Mouse (Mus musculus) cerebellum, adult 18-20 months (tissue): ENCODE measurements at regions not wholly inside any gene's neighbourhood (a gene's known extent, or its start where the extent isn't known, plus 50 kb on each side); places are given as distances from the start of the nearest gene placed in this dataset.

Experiments
- DNase-seq, 2 experiments: peaks; one replicate each; pipeline ENCODE4 v3.0.0; 2021

- DNase-seq, result no peak
Measured at GRCm38 (mm10) chr15:19094061-19094810, 275.5 kb downstream of the Cdh10 start.

GRCm38 (mm10) chr15:19114951-19115350 is 296.2 kb downstream of the Cdh10 start:
- no peak for DNase-seq

- no peak for DNase-seq
Measured at GRCm38 (mm10) chr15:19118995-19119394, 300.2 kb downstream of the Cdh10 start.

GRCm38 (mm10) chr15:19127454-19127853 is 308.7 kb downstream of the Cdh10 start:
- DNase-seq, result no peak

- DNase-seq, result no peak
Measured at GRCm38 (mm10) chr15:19129316-19129715, 310.6 kb downstream of the Cdh10 start.

- no peak for DNase-seq
Measured at GRCm38 (mm10) chr15:19153682-19154081, 334.9 kb downstream of the Cdh10 start.

GRCm38 (mm10) chr15:19162119-19162888 is 343.6 kb downstream of the Cdh10 start:
- DNase-seq, result peak; percentile 14 to 16

- no peak for DNase-seq
Measured at GRCm38 (mm10) chr15:19175470-19175869, 356.7 kb downstream of the Cdh10 start.
